Mouse (Mus musculus): ENCODE results near the gene Mreg. TPM values are rescaled to one million over a fixed set of nuclear protein-coding genes. Genes with fewer than 3 reads are reported as not detected.

Gene Mreg
- polyA plus RNA-seq, 1 experiment from 2014 or later: 12.4 TPM

DNA sequence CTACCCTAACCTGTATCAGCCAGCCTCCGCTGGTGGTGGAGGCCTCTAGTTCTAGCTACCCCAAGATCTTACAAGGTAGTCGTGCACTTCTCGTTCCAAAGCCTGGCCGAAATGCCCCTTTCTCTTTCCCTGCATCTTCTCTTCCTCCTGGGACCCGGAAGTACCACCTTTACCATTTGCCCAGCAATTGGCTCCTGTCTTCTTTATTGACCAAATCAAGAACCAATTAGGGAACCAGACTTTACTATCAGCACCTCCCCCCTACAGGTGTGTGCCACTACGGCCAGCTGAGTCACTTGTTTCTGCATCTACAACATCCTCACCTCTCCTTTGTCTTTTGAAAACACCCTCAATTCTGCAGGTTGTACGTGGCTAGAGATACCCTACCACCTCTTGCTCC, 4.7 kb upstream of the Mreg start:
- Histone ChIP-seq H3K27ac (ENCODE audit: low read length) (no peak overlapping the region), H3K27me3 (ENCODE audit: control insufficient read depth, insufficient read depth, low read length) (no peaks in the 10 kb centered on the region), H3K9ac (ENCODE audit: low read length) (no peak overlapping the region), H3K9me3 (replicated peaks; ENCODE audit: control insufficient read depth, low read length) (no peaks in the 10 kb centered on the region), H3K4me2 (ENCODE audit: low read depth, low read length) (no peak overlapping the region), H3K36me3 (ENCODE audit: control insufficient read depth, insufficient read depth, low read length) (no peaks in the 10 kb centered on the region), H3K4me3 (replicated peaks; ENCODE audit: low read length) (no peak overlapping the region), H3K4me1 (ENCODE audit: control insufficient read depth, insufficient read depth, low read length) (no peaks in the 10 kb centered on the region)
- no peak for ATAC-seq (ENCODE audit: insufficient read depth, low FRiP score)
- 81% methylated on average over 7 of the region's 7 CpGs for WGBS

DNA sequence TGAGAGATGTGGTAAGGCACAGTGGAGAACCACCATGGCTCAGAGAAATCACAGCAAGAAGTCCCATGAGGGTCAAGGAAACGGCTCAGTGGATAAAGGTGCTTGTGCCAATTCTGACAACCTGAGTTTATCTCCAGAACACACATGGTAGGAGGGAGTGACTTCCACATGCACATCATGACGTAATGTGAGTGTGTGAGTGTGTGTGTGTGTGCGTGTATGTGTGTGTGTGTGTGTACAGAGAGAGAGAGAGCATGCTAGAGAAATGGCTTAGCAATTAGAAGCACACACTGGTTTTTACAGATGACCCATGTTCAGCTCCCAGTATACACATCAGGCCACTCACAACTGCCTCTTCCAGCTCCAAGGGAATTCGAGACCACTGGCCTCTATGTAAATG, 3.1 kb upstream of the Mreg start:
- Histone ChIP-seq H3K4me2 (ENCODE audit: low read depth, low read length) (no peak overlapping the region), H3K27me3 (ENCODE audit: control insufficient read depth, insufficient read depth, low read length) (no peaks in the 10 kb centered on the region), H3K4me3 (replicated peaks; ENCODE audit: low read length) (no peak overlapping the region), H3K4me1 (ENCODE audit: control insufficient read depth, insufficient read depth, low read length) (no peaks in the 10 kb centered on the region), H3K27ac (ENCODE audit: low read length) (no peak overlapping the region), H3K9ac (ENCODE audit: low read length) (no peak overlapping the region), H3K36me3 (ENCODE audit: control insufficient read depth, insufficient read depth, low read length) (no peaks in the 10 kb centered on the region), H3K9me3 (replicated peaks; ENCODE audit: control insufficient read depth, low read length) (no peaks in the 10 kb centered on the region)
- 61% methylated on average over 4 of the region's 4 CpGs for WGBS
- ATAC-seq (ENCODE audit: insufficient read depth, low FRiP score): no peak

DNA sequence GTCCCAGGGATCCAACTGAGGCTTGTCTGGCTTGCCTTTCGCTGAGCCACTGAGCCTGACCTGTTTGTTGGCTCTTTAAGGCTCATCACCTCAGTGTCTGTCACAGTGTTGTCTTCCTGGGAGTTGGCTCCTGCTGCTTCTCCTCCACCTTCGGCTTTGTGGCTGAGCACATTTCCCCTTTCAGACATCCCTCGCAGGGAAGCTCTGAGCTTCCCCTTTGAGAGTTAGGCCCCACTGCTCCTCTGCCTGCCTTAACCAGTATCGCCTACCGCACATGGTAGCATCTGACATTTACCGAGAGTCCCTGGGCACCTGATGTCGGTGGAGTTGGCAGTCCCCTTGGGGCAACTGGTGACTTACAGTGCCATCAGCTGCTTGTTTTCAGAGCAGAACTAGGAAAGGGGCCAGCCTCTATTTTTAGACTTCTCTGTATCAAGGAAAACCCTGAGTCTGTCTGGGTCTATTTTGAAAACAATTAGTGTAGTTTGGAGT, 2.4 kb upstream of the Mreg start:
- H3K4me1 ChIP-seq (ENCODE audit: control insufficient read depth, insufficient read depth, low read length): no peaks in the 10 kb centered on the region
- H3K4me2 ChIP-seq (ENCODE audit: low read depth, low read length): no peak overlapping the region
- H3K4me3 ChIP-seq (replicated peaks; ENCODE audit: low read length): no peak overlapping the region
- no peak overlapping the region for H3K9ac ChIP-seq (ENCODE audit: low read length)
- no peak for ATAC-seq (ENCODE audit: insufficient read depth, low FRiP score)
- H3K9me3 ChIP-seq (replicated peaks; ENCODE audit: control insufficient read depth, low read length): no peaks in the 10 kb centered on the region
- no peaks in the 10 kb centered on the region for H3K27me3 ChIP-seq (ENCODE audit: control insufficient read depth, insufficient read depth, low read length)
- H3K36me3 ChIP-seq (ENCODE audit: control insufficient read depth, insufficient read depth, low read length): no peaks in the 10 kb centered on the region
- WGBS: 70% methylated on average over 7 of the region's 7 CpGs
- no peak overlapping the region for H3K27ac ChIP-seq (ENCODE audit: low read length)

DNA sequence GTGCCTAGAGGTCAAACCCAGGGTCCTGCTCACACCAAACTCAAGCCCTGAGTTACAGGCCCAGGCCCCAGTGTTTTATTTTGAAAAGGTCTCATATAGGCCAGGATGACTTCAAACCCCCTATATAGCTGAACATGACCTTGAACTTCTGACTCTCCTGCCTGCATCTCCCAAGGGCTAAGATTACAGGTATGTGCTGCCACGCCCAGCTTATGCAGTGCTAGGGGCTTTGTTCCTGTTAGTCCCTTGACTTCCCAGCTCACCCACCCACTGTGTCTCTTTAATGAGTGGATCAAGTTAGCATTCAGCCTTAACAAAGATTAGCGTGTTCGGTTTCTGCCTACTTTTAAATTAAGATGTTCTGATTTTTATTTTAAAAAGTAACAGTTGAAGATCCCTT, 1.8 kb upstream of the Mreg start:
- Histone ChIP-seq H3K36me3 (ENCODE audit: control insufficient read depth, insufficient read depth, low read length) (no peaks in the 10 kb centered on the region), H3K27me3 (ENCODE audit: control insufficient read depth, insufficient read depth, low read length) (no peaks in the 10 kb centered on the region), H3K9me3 (replicated peaks; ENCODE audit: control insufficient read depth, low read length) (no peaks in the 10 kb centered on the region), H3K4me1 (ENCODE audit: control insufficient read depth, insufficient read depth, low read length) (no peaks in the 10 kb centered on the region), H3K4me3 (replicated peaks; ENCODE audit: low read length) (no peak overlapping the region), H3K27ac (ENCODE audit: low read length) (no peak overlapping the region), H3K4me2 (ENCODE audit: low read depth, low read length) (no peak overlapping the region), H3K9ac (ENCODE audit: low read length) (no peak overlapping the region)
- ATAC-seq (ENCODE audit: insufficient read depth, low FRiP score): no peak
- WGBS: 85% methylated on average over 3 of the region's 3 CpGs

DNA sequence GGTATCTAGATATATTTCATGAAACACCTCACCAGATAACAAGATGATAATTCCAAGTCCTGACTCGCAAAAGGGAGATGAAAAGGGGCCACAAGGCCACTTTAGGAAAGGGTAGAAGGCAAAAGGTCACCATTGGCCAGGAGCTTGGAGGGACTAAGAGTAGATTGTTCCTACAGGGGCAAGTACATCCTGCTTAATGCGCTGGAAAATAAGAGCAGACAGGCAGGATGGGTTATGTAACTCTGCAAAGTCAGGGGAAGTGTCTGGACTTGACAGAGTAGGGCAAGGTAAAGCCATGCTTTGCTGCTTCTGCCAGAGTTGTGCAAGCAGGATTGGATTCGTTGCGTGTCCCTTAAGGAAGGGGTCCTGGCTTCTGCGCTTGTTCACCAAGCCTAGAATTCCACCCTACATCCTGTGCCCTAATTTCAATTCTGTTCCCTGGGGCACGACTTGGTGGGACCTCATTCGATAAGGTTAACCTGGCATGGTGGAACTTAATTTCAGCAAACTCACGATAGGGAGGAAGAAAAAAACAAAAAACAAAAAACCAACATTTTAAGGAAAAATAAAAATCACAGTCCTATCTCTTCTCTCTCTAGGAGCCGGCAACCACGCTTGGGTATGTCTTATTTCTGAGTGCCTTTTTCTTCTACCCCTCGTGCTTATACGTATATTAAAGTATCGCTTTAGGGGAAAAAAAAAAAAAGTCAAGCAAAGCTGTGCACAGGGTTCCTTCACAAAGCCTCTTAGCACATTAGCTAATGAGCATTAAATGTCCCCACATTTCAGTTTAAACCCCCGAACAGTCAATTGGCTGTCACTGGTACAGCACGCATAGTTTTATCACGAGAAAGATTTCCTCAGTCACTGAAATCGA, 1.1 kb downstream of the Mreg start:
- no peak overlapping the region for H3K27ac ChIP-seq (ENCODE audit: low read length)
- H3K36me3 ChIP-seq (ENCODE audit: control insufficient read depth, insufficient read depth, low read length): no peaks in the 10 kb centered on the region
- H3K4me2 ChIP-seq (ENCODE audit: low read depth, low read length): peak overlapping the region; percentile 97
- H3K4me3 ChIP-seq (replicated peaks; ENCODE audit: low read length): peak overlapping the region; percentile 57
- no peaks in the 10 kb centered on the region for H3K9me3 ChIP-seq (replicated peaks; ENCODE audit: control insufficient read depth, low read length)
- peak overlapping the region; percentile 84 for H3K9ac ChIP-seq (ENCODE audit: low read length)
- 18% methylated on average over 17 of the region's 17 CpGs for WGBS
- H3K27me3 ChIP-seq (ENCODE audit: control insufficient read depth, insufficient read depth, low read length): no peaks in the 10 kb centered on the region
- H3K4me1 ChIP-seq (ENCODE audit: control insufficient read depth, insufficient read depth, low read length): no peaks in the 10 kb centered on the region
- no peak for ATAC-seq (ENCODE audit: insufficient read depth, low FRiP score)

DNA sequence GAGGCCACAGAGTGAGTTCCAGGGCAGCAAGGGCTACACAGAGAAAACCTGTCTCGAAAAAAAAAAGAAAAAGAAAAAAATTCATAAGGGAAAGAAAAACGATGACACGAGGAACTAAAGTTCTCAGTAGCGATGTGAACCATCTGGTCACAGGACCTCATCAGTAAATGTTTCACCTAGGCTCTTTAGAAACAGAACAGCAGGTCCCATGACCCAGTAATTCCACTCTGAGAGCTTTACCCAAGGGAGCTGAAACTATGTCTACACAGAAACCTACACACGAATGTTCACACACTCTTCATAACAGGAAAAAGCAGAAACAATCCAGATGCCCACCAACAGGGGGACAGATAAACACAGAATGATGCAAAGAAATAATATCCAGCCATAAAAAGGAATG, 4.0 kb downstream of the Mreg start:
- 80% methylated on average over 5 of the region's 5 CpGs for WGBS
- no peaks in the 10 kb centered on the region for H3K4me1 ChIP-seq (ENCODE audit: control insufficient read depth, insufficient read depth, low read length)
- H3K9me3 ChIP-seq (replicated peaks; ENCODE audit: control insufficient read depth, low read length): no peaks in the 10 kb centered on the region
- H3K27ac ChIP-seq (ENCODE audit: low read length): no peak overlapping the region
- H3K4me2 ChIP-seq (ENCODE audit: low read depth, low read length): no peak overlapping the region
- H3K27me3 ChIP-seq (ENCODE audit: control insufficient read depth, insufficient read depth, low read length): no peaks in the 10 kb centered on the region
- H3K4me3 ChIP-seq (replicated peaks; ENCODE audit: low read length): no peak overlapping the region
- no peak overlapping the region for H3K9ac ChIP-seq (ENCODE audit: low read length)
- no peaks in the 10 kb centered on the region for H3K36me3 ChIP-seq (ENCODE audit: control insufficient read depth, insufficient read depth, low read length)
- ATAC-seq (ENCODE audit: insufficient read depth, low FRiP score): no peak

DNA sequence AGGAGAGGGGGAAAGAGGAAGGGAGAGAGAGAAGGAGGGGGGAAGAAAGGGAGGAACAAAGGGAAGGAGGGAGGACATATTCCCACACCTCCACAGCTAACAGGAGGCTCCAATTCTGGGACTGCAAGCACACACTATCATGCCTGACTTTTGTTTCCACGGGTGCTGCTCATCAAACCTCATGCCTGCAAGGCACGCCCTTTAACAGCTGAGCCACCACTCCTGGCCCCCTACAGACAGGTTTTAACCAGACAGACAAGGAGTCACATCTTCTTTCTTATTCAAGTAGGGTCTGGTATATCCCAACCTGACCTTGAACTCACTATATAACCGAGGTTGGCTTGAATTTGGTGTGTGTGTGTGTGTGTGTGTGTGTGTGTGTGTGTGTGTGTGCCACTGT, 7.0 kb downstream of the Mreg start:
- no peak for ATAC-seq (ENCODE audit: insufficient read depth, low FRiP score)
- no peak overlapping the region for H3K4me3 ChIP-seq (replicated peaks; ENCODE audit: low read length)
- no peak overlapping the region for H3K27ac ChIP-seq (ENCODE audit: low read length)
- 49% methylated on average over 3 of the region's 3 CpGs for WGBS
- no peaks in the 10 kb centered on the region for H3K36me3 ChIP-seq (ENCODE audit: control insufficient read depth, insufficient read depth, low read length)
- no peaks in the 10 kb centered on the region for H3K4me1 ChIP-seq (ENCODE audit: control insufficient read depth, insufficient read depth, low read length)
- H3K9ac ChIP-seq (ENCODE audit: low read length): no peak overlapping the region
- H3K9me3 ChIP-seq (replicated peaks; ENCODE audit: control insufficient read depth, low read length): no peaks in the 10 kb centered on the region
- no peak overlapping the region for H3K4me2 ChIP-seq (ENCODE audit: low read depth, low read length)
- H3K27me3 ChIP-seq (ENCODE audit: control insufficient read depth, insufficient read depth, low read length): no peaks in the 10 kb centered on the region

DNA sequence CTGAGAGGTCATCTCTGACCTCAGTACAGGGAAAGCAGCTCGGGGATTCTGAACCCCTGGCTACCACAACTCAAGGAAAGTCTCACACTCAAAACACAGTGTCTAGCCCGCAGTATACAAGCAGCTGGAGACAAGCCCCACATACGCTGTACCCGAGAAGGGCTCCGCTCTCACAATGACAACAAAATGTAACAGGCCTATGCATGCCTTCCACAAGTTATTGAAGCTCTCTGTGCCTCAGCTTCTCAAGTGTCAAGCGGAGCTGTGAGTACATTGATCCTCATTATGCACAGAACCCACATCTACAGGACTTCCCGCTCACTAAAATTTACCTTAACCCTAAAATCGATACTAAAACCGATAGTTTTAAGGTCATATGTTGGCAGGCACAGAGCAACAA, 8.9 kb downstream of the Mreg start:
- no peak overlapping the region; the same call in 1 of the 2 replicates for H3K9ac ChIP-seq (ENCODE audit: low read length)
- ATAC-seq (ENCODE audit: insufficient read depth, low FRiP score): no peak
- peak overlapping the region; percentile 20; the same call in 1 of the 2 replicates for H3K4me2 ChIP-seq (ENCODE audit: low read depth, low read length)
- no peaks in the 10 kb centered on the region for H3K36me3 ChIP-seq (ENCODE audit: control insufficient read depth, insufficient read depth, low read length)
- 79% methylated on average over 9 of the region's 9 CpGs for WGBS
- peaks cover 4% of the 10 kb centered on the region; the same call in 1 of the 2 replicates for H3K4me1 ChIP-seq (ENCODE audit: control insufficient read depth, insufficient read depth, low read length)
- H3K27me3 ChIP-seq (ENCODE audit: control insufficient read depth, insufficient read depth, low read length): no peaks in the 10 kb centered on the region
- H3K4me3 ChIP-seq (replicated peaks; ENCODE audit: low read length): no peak overlapping the region
- H3K27ac ChIP-seq (ENCODE audit: low read length): peak overlapping the region; percentile 72
- H3K9me3 ChIP-seq (replicated peaks; ENCODE audit: control insufficient read depth, low read length): no peaks in the 10 kb centered on the region

DNA sequence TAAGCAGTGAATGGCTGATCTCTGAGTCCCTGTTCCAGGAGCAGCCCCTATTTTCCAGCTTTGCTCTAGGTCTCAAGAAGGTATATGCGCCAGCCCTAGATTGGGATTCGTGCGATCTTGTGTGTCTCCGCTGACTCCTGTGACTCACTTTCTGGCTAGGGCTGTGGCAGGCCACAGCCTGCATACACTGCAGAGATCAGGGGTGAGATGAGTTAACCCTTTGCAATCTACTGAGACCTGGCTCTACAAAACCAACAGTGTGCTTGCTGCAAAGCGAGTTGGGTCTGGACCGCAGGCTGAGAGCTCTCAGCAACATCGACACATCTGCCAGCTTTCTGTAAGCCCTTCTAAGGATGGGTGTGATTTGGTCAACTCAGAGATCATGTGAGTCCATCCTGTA, 9.4 kb downstream of the Mreg start:
- H3K27me3 ChIP-seq (ENCODE audit: control insufficient read depth, insufficient read depth, low read length): no peaks in the 10 kb centered on the region
- H3K27ac ChIP-seq (ENCODE audit: low read length): peak overlapping the region; percentile 72
- H3K9ac ChIP-seq (ENCODE audit: low read length): no peak overlapping the region
- no peaks in the 10 kb centered on the region for H3K9me3 ChIP-seq (replicated peaks; ENCODE audit: control insufficient read depth, low read length)
- peak overlapping the region; percentile 20; the same call in 1 of the 2 replicates for H3K4me2 ChIP-seq (ENCODE audit: low read depth, low read length)
- no peak overlapping the region for H3K4me3 ChIP-seq (replicated peaks; ENCODE audit: low read length)
- no peak for ATAC-seq (ENCODE audit: insufficient read depth, low FRiP score)
- H3K36me3 ChIP-seq (ENCODE audit: control insufficient read depth, insufficient read depth, low read length): no peaks in the 10 kb centered on the region
- 83% methylated on average over 7 of the region's 7 CpGs for WGBS
- H3K4me1 ChIP-seq (ENCODE audit: control insufficient read depth, insufficient read depth, low read length): peaks cover 9% of the 10 kb centered on the region
